Mouse (Mus musculus): Measurements from ENCODE around the gene Dnajb12.

DNA sequence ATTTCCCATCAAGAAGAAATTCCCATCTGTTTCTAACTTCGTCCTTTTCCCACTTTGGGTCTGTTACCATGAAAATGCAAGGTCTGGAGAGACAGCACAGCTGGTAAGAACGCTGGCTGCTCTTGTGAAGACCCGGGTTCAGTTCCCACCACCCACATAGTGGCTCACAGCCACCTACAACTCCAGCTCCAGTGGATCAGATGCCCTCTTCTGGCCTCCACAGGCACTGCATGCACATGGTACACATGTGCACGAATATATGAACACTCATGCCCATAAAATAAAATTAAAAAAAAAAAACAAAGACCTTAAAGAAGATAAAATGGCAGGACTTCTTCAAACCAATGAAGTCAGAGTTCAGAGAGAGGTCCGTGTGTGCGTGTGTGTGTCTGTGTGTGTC lies 49.5 kb upstream of the Dnajb12 start:
- TF ChIP-seq CTCF (IDR thresholded peaks at IDR 0.05; ENCODE audit: low read depth): peak; percentile 37
- no peak for TF ChIP-seq EP300 (optimal IDR thresholded peaks at IDR 0.05)

Measured in stomach, postnatal 0 days (tissue).